Mouse (Mus musculus) myocyte (in vitro differentiated cells): Measurements from ENCODE around the gene Vmn1r168.
"Not testable (repeated sequence)": the region's sequence is repeated elsewhere in the genome, so short reads cannot be mapped to it uniquely, and the experiment has no call there.

ENCODE experiments used
- CEBPB ChIP-seq: IDR thresholded peaks from 2 replicates; pipeline ENCODE4 v1.6.1; 2011; ENCODE audit warnings: mild to moderate bottlenecking, moderate library complexity; ENCODE audit not compliant: poor library complexity, insufficient read depth, severe bottlenecking
- E2F4 ChIP-seq: IDR thresholded peaks from one replicate; pipeline ENCODE4 v1.6.1; 2011; ENCODE audit warnings: mild to moderate bottlenecking, control low read depth, moderate library complexity; ENCODE audit not compliant: insufficient read depth
- MAX ChIP-seq: IDR thresholded peaks from one replicate; pipeline ENCODE4 v1.6.1; 2011; ENCODE audit warnings: low read depth, mild to moderate bottlenecking, control low read depth
- MYOD1 ChIP-seq, 3 experiments: IDR thresholded peaks; one replicate each; pipeline ENCODE4 v1.6.1; 2011; ENCODE audit warnings: control low read depth in 2 of 3, low read depth in 2 of 3, mild to moderate bottlenecking in 2 of 3, moderate library complexity in 1 of 3; ENCODE audit not compliant: insufficient read length in 2 of 3, control insufficient read depth in 1 of 3
- MYOG ChIP-seq, 3 experiments: IDR thresholded peaks; one replicate each; pipeline ENCODE4 v1.6.1; 2011; ENCODE audit warnings: control low read depth in 2 of 3, low read depth in 2 of 3, mild to moderate bottlenecking in 2 of 3; ENCODE audit not compliant: insufficient read length in 2 of 3, control insufficient read depth in 1 of 3, insufficient read depth in 1 of 3
- POLR2A ChIP-seq: IDR thresholded peaks from one replicate; pipeline ENCODE4 v1.6.1; 2011; ENCODE audit warnings: low read depth, mild to moderate bottlenecking, control low read depth, moderate library complexity; ENCODE audit not compliant: insufficient read length
- POLR2AphosphoS2 ChIP-seq: IDR thresholded peaks from one replicate; pipeline ENCODE4 v1.6.1; 2011; ENCODE audit warnings: low read depth, control low read depth; ENCODE audit not compliant: insufficient read length
- REST ChIP-seq: IDR thresholded peaks from one replicate; pipeline ENCODE4 v1.6.1; 2011; ENCODE audit warnings: mild to moderate bottlenecking, control low read depth, moderate library complexity; ENCODE audit not compliant: insufficient read depth, insufficient read length
- TCF12 ChIP-seq: IDR thresholded peaks from one replicate; pipeline ENCODE4 v1.6.1; 2011; ENCODE audit warnings: mild to moderate bottlenecking, control low read depth; ENCODE audit not compliant: poor library complexity, insufficient read depth, severe bottlenecking
- USF1 ChIP-seq: IDR thresholded peaks from one replicate; pipeline ENCODE4 v1.6.1; 2011; ENCODE audit warnings: low read depth, mild to moderate bottlenecking, control low read depth, moderate library complexity

DNA sequence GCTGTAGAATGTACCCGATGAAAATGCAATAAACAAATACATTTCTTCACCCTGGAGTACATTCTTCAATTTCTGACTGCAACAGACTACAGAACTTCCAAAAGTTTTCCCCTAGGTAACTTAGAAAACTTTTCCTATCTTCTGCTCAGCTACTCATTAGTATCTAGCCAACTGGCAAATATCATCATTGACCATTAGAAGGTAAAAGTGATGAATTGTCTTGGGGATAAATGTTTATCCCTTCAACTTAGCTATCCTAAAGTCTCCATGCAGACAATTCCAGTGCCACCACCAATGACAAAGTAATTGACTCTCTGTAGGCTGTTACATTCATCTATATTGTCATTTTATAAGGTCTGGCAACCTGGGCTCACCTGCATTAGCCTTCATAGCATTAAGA is at the start of gene Vmn1r168:
- not testable (repeated sequence) for TF ChIP-seq POLR2A; E2F4; USF1; MYOG (IDR thresholded peaks at IDR 0.05; ENCODE audit: control insufficient read depth in 1 of 3, insufficient read depth in 1 of 3, insufficient read length in 2 of 3, low read depth in 2 of 3); MAX; REST; TCF12; MYOD1 (IDR thresholded peaks at IDR 0.05; ENCODE audit: control insufficient read depth in 1 of 3, insufficient read length in 2 of 3, low read depth in 2 of 3); CEBPB; POLR2AphosphoS2
